ENCODE assay signal across 34 mouse cellular contexts in the genomic region with DNA sequence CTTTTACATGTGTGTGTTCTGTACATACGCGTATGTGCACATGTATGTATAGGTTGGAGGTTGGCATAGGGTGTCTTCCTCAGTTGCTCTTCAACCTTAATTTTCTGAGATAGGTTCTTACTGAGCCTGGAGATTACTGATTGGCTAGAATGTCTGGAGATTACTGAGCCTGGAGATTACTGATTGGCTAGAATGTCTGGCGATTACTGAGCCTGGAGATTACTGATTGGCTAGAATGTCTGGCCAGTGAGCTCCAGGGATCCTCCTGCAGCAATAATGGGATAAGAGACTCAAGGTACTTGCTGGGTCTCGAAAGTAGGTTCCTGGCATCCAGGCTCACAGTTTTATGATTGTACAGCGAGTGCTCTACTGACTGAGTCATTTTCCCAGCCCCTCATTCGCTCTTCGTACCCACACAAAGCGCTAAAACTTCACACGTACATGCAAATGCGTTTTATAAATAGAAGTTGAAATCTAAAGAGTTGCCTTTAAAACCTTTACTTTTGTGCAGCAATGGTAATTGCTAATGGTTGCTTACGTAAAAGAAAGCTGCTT. TPM values are rescaled to one million over a fixed set of nuclear protein-coding genes. Genes with fewer than 3 reads are reported as not detected.
DNase-seq lines count a peak whose midpoint lies in the region; ATAC-seq and TF ChIP-seq lines count a peak whose summit lies in the region.
"Had no signal": no experiment of that assay in that cellular context is flagged by ENCODE, and none has a peak within 500 bp of the region (broad histone marks: within the 10 kb centered on the region; RNA-seq: fewer than 3 reads in every experiment).

No protein-coding gene starts in this region.

- DNase-seq in left cerebral cortex, adult 18-20 months (ENCODE audit: low spot score in 2 of 2) = peak; percentile 20 to 48
- no peak for DNase-seq in left cerebral cortex, postnatal 10 days (ENCODE audit: extremely low spot score in 1 of 2, low spot score in 2 of 2)
- DNase-seq in brain, adult 2 months (ENCODE audit: low read depth, low spot score) = peak; percentile 88
- peak; percentile 67 to 75 for DNase-seq in frontal cortex, adult 2 months (ENCODE audit: extremely low spot score in 1 of 2, low spot score in 1 of 2)
- DNase-seq in left cerebral cortex, postnatal 25 days (ENCODE audit: low spot score in 2 of 2) = peak; percentile 40 to 89
- no peak for DNase-seq in cerebellum, adult 9-11 months
- DNase-seq in gastrocnemius, postnatal 4 days (ENCODE audit: low spot score in 2 of 2) = no peak
- no peak for DNase-seq in forebrain, postnatal 0 days
- DNase-seq: B cell, adult 2 months; cerebellum, adult 2 months; gastrocnemius, postnatal 10 days; heart, postnatal 36 days; kidney, adult 18-20 months; kidney, postnatal 4 days; liver, embryonic 13.5 days; lung, postnatal 36 days; midbrain, embryonic 14.5 days; thymus, postnatal 14 days had no signal

- intact Hi-C loops in left cerebral cortex, postnatal 10 days (cut with DNase I) = no loop called here
- intact Hi-C loops in left cerebral cortex, postnatal 25 days (cut with DNase I) = no loop called here

- H3K27me3 ChIP-seq in forebrain, postnatal 0 days (ENCODE audit: insufficient read depth, low read length) = no peaks in the 10 kb centered on the region
- H3K27me3 ChIP-seq: CH12.LX; heart, embryonic 15.5 days; liver, embryonic 13.5 days; lung, embryonic 15.5 days; Patski had no signal

- H3K36me3 ChIP-seq in forebrain, postnatal 0 days (ENCODE audit: insufficient read depth) = no peaks in the 10 kb centered on the region
- H3K36me3 ChIP-seq: embryonic facial prominence, embryonic 10.5 days; forebrain, embryonic 10.5 days; G1E; heart, embryonic 15.5 days; limb, embryonic 10.5 days; liver, embryonic 13.5 days; lung, embryonic 15.5 days had no signal

- no peak overlapping the region for H3K4me2 ChIP-seq in forebrain, postnatal 0 days (ENCODE audit: low read depth)
- H3K4me2 ChIP-seq: heart, embryonic 15.5 days; hindbrain, embryonic 14.5 days; liver, embryonic 13.5 days; lung, embryonic 15.5 days had no signal

- no peak overlapping the region for H3K27ac ChIP-seq in forebrain, postnatal 0 days (ENCODE audit: low read depth, low read length)
- H3K27ac ChIP-seq: embryonic facial prominence, embryonic 10.5 days; forebrain, embryonic 10.5 days; heart, embryonic 15.5 days; hindbrain, embryonic 14.5 days; limb, embryonic 10.5 days; lung, embryonic 15.5 days had no signal

- no peak for ATAC-seq in forebrain, postnatal 0 days
- ATAC-seq: forebrain, embryonic 16.5 days; inflammation-experienced regulatory T-cells, adult 6 months; Patski had no signal

- H3K4me1 ChIP-seq in forebrain, postnatal 0 days (ENCODE audit: insufficient read depth) = no peaks in the 10 kb centered on the region
- H3K4me1 ChIP-seq: embryonic facial prominence, embryonic 10.5 days; limb, embryonic 10.5 days; liver, embryonic 13.5 days; lung, embryonic 15.5 days; megakaryocyte, embryonic 14.5 days had no signal

- 88% methylated on average over 11 of the region's 11 CpGs for WGBS in forebrain, postnatal 0 days

- TF ChIP-seq CTCF in forebrain, postnatal 0 days (IDR thresholded peaks at IDR 0.05; ENCODE audit: low read depth) = no peak

- H3K9ac ChIP-seq in forebrain, postnatal 0 days = no peak overlapping the region
- H3K9ac ChIP-seq: heart, embryonic 15.5 days; hindbrain, embryonic 14.5 days; liver, embryonic 13.5 days; lung, embryonic 15.5 days had no signal

- H3K4me3 ChIP-seq in forebrain, postnatal 0 days (ENCODE audit: low read depth, low read length) = no peak overlapping the region
- H3K4me3 ChIP-seq: embryonic facial prominence, embryonic 10.5 days; forebrain, embryonic 10.5 days; heart, embryonic 15.5 days; limb, embryonic 10.5 days; liver, embryonic 13.5 days; lung, embryonic 15.5 days; megakaryocyte, embryonic 14.5 days had no signal

- H3K9me3 ChIP-seq in forebrain, postnatal 0 days (ENCODE audit: low read length) = no peaks in the 10 kb centered on the region
- H3K9me3 ChIP-seq: embryonic facial prominence, embryonic 10.5 days; forebrain, embryonic 10.5 days; G1E; heart, embryonic 15.5 days; limb, embryonic 10.5 days; liver, embryonic 13.5 days; lung, embryonic 15.5 days; megakaryocyte, embryonic 14.5 days had no signal

RNA-seq across cellular contexts. Expression of a gene that starts 0.9 kb away (rescaled TPM):
- under 1 TPM in 1 of 2 experiments, not detected in 1; 0.16 TPM for total RNA-seq in left cerebral cortex, adult 18-20 months (2021)
- total RNA-seq in left cerebral cortex, postnatal 10 days (2021) = 1 to 10 TPM in 1 of 2 experiments, under 1 TPM in 1; 0.89 to 1.1 TPM
- polyA plus RNA-seq in frontal cortex, adult 2 months (2012; rRNA removed) = 0.04 and 0.10 TPM in 2 replicates
- total RNA-seq in left cerebral cortex, postnatal 25 days (2021) = under 1 TPM in 1 of 2 experiments, not detected in 1; 0.37 TPM
- total RNA-seq in gastrocnemius, postnatal 4 days (2021) = under 1 TPM in 1 of 2 experiments, not detected in 1; 0.16 TPM
- 0.10 and 0.69 TPM in 2 replicates for total RNA-seq in forebrain, postnatal 0 days (2014; rRNA removed)
- polyA plus RNA-seq in forebrain, postnatal 0 days (2015; fragmentation: Nextera tagmentation; extraction: Ambion mirVana) = 0.28 and 0.29 TPM in 2 replicates
- total RNA-seq: adrenal gland, adult 18-20 months; G1E; gastrocnemius, postnatal 10 days; heart, adult 8-10 months; heart, postnatal 36 days had no signal
- polyA plus RNA-seq: cerebellum, adult 2 months; embryonic facial prominence, embryonic 10.5 days; forebrain, embryonic 10.5 days; forebrain, embryonic 16.5 days; G1E; heart, embryonic 15.5 days; limb, embryonic 10.5 days; midbrain, embryonic 14.5 days; neural tube, embryonic 11.5 days had no signal

RNA-seq across cellular contexts. Expression of a gene that starts 43.1 kb away (rescaled TPM):
- total RNA-seq in left cerebral cortex, adult 18-20 months (2021) = not detected
- not detected for total RNA-seq in left cerebral cortex, postnatal 10 days (2021)
- not detected in 2 replicates for polyA plus RNA-seq in frontal cortex, adult 2 months (2012; rRNA removed)
- total RNA-seq in left cerebral cortex, postnatal 25 days (2021) = not detected
- under 1 TPM in 1 of 2 experiments, not detected in 1; 0.60 TPM for total RNA-seq in gastrocnemius, postnatal 4 days (2021)
- not detected in 2 replicates for total RNA-seq in forebrain, postnatal 0 days (2014; rRNA removed)
- polyA plus RNA-seq in forebrain, postnatal 0 days (2015; fragmentation: Nextera tagmentation; extraction: Ambion mirVana) = not detected in 2 replicates
- total RNA-seq: CH12.LX; common myeloid progenitor, adult 5-6 weeks; G1E; heart, adult 8-10 months; heart, postnatal 36 days had no signal
- polyA plus RNA-seq: cerebellum, adult 2 months; embryonic facial prominence, embryonic 10.5 days; forebrain, embryonic 10.5 days; forebrain, embryonic 16.5 days; G1E; heart, embryonic 15.5 days; hindbrain, embryonic 14.5 days; inflammation-experienced regulatory T-cells, adult 6 months; limb, embryonic 10.5 days; midbrain, embryonic 14.5 days; neural tube, embryonic 11.5 days had no signal

Comparison
In these comparisons a context has a peak if more than half of its experiments do, and no peak if none do; other contexts are left out.
1. DNase-seq: peak in left cerebral cortex, adult 18-20 months (2 of 2), brain, adult 2 months (single experiment), frontal cortex, adult 2 months (2 of 2) and left cerebral cortex, postnatal 25 days (2 of 2); none in left cerebral cortex, postnatal 10 days (0 of 2), cerebellum, adult 9-11 months (single experiment), gastrocnemius, postnatal 4 days (0 of 2) and forebrain, postnatal 0 days (single experiment).